Mouse (Mus musculus): ENCODE data around the gene Ube2q2.
"Not testable (repeated sequence)": the region's sequence is repeated elsewhere in the genome, so short reads cannot be mapped to it uniquely, and the experiment has no call there.

Gene Ube2q2

DNA sequence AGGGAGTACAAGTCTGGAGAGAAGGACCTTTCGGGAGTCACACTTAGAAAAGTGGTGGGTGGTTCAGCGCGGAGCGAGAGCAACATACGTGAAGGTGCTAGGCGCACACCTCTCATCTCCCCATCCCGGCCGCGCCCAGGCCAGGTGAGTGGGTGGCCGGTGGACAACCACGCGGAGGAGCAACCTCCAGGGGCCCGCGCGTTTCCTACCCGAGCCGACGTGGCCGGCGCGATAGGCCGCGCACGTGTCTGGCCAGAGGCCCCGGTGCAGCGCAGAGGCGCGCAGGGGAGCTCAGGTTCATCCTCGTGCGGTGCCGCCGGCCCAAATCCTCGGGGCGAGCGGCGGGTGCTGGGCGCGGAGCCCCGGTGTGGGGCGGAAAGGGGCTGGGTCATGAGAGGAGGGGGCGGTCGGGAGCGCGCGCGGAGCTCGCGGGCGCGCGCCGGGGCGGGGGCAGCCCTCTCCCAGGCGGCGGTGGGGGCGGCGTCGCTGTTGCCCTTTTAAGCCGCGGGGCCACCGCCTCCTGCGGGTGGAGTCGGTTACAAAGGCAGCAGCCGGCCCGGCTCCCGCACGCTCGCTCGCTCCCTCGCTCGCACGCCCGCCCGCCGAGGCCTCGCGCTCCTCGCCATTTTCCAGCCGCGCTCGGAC, at the start of gene Ube2q2:
Gene Ube2q2 (plus strand): TSS at position 1 of the 645 bp plus-strand sequence.
- peak; percentile 81 for DNase-seq

DNA sequence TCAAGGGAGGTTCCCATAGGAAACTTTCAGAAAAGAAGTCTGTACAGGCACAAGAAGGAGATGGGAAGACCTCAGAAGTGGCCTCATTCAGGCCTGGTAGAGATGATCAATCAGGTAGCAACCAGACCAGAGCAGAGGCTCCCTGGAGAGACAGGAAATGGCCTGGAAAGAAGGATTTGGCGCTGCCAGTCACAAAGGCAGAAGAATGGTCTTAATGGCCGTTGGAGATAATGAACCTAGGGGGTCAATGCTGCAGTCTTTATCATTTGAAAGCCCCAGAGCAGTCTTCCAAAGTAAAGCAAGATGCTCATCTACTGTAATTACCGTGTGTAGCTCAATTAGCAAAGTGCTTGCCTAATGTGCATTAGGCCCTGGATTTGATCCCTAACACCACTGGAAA, 47.5 kb upstream of the Ube2q2 start:
- no peak for DNase-seq

DNA sequence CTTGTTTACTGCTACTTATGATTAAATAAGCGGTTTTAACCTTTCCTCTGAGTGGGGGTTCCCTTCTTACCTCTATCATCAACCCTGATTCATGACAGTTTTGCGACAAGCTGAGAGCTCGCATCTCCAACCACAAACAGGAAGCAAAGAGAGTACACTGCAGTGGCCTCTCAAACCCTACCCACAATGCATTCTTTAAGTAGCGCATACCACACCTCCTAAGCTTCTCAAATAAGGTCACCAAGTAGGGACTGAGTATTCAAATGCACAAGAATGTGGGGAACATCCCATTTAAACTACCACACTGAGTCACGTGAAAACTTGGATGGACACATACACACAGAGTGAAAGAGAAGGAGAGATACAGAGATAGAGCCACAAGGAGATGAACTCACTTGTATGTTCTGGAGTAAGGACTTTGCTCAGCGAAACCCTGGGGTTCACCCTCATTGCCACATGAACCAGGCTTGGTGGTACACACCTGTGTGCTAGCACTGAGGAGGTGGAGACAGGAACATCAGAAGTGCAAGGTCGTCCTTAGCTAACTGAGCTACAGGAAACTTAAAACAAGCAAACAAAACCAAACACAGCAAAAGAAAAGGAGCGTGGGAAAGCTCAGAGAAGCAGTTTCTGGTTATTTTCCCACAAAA, 46.3 kb upstream of the Ube2q2 start:
- DNase-seq, result no peak

DNA sequence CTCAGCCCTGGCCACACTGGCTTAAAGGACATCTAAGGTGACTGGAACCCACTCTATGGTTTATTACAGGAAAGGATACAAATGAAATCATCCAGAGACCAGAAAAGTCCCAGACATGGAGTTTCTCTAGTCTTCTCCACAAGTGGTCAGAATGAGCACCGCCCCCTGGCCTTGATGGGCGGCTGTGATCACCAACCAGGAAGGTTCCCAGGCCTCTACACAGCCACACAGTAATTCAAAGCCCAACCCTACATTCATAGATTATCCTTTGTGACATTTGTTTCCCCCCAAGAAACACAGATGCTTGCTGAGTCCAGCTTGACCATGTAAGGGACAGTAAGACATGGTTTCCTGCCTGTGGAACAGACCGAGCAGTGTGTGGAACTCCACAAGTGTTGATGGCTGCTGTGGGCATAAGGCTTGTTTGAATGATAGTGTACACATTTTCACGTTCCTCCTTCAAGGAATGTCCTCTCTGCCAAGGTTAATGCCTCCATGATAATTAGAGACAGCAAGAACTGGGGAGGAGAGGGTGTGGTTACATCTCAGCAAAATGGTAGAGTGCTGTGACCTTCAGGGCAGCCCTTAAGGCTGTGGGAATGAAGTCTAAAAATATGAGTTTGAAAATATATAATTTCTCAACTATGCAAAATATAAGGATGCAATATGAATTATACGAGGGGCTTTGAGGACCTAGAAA, 45.6 kb upstream of the Ube2q2 start:
- no peak for DNase-seq

DNA sequence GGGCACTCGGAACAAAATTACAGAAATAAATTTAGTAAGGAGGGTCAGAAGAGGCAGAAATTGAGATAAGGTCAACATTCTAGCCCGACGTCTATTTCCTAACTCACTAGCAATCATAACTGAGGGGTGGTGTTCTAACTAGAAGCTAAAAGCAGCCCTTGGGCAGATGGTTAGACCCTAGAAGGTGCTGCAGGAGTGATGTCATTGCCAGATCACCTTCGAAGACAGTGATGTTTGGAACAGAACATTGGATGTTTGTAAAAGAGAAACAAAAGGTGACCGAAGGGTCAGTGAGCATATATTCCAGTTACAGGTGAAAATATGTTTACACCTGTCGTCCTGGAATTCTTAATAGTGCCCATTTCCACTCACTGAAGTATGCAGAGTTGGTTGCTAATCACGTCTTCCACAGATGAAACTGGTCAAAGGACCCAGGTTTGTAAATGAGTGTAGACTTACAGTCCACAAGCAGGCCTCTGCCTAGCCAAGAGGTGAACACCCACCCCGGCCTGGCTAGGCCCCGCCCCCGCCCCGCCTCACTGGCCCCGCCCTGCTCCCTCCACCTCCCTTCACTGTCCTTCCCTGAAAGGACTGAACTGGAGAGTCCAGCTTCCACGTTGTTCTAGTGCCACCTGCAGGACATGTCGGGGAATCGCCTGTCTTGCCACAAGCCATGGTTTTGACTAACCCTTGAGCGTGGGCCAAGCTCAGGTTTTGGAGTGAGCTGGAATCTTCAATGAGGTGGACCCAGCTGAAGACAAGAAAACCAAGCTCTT, 38.4 kb upstream of the Ube2q2 start:
- peak; percentile 77 for DNase-seq

DNA sequence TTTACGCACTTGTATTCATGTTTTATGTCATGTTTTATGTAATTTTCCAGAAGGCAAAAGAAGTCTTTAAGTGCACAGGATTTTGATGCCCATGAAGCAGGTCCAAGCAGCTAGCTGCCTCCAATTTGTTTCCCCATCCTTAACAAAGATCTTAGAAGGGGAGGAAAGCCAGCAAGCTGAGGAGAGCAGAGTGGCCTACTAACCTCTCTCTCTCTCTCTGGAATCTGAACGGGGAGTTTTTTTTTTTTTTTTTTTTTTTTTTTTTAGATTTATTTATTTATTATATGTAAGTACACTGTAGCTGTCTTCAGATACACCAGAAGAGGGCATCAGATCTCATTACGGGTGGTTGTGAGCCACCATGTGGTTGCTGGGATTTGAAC, 37.8 kb upstream of the Ube2q2 start:
- DNase-seq, result not testable (repeated sequence)

DNA sequence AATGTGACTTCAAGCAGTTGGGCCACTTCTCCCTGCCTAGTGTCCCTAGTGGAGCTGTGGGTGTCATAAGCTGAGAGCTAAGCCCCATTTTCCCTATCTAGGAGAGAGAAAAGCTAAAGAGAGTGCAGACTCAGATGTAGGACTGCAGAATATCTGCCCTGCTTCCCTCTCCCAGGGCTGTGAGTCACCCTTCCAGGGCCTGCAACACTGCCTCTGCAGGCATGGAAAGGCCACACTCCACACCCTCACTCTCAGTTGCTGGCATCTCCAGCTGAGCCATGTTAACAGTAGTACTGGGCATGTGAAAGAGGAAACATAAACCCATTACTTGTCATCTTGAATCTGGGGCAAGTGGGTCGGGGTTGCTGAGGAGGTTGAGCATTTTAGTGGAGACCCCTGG, 33.9 kb upstream of the Ube2q2 start:
- DNase-seq, result no peak

DNA sequence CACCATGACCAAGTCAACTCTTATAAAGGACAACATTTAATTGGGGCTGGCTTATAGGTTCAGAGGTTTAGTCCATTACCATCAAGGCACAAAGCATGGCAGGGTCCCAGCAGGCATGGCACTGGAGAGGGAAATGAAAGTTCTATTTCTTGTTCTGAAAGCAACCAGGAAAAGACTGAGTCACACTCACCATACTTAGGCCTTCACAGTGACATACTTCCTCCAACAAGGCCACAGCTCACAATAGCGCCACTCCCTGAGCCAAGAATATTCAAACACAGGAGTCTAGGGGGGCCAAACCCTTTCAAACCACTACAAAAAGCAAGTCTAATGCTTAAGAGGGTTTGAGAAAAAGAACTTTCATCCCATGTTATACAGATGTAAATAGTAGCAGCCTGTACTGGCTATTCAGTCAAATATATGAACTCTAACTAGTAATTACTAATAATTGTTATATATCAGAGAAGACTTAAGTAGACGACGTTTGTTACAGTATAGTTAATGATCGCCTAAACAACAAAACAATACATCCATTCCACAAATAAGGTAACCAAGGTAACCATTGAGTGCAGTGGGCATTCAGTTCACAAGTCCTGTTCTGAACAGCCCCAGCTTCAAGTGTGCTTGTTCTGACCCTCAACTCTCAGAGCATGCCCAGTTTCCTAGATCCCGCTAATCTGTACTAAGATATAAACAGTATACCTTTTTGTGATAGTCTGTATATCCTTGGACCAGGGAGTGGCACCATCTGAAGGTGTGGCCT, 31.2 kb upstream of the Ube2q2 start:
- DNase-seq, result no peak

DNA sequence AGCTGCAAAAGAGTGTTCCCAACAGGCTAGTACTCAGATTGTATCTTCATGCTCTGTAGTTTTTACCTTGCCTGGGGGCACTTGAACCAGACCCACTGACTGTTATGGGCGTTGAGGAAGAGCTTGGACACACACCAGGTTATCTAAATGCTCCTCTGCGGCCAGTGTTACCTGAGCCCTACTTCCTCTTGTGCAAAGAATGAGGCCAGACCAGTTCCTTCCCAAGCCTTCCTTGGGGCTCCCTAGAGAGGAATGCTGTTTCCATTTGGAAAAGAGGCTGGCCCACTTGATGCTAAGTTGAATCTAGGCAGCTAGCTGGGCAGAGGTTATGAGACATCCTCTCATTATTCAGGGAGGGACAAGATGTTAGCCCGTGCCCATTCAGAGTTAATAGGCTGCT, 26.1 kb upstream of the Ube2q2 start:
- DNase-seq, result no peak

DNA sequence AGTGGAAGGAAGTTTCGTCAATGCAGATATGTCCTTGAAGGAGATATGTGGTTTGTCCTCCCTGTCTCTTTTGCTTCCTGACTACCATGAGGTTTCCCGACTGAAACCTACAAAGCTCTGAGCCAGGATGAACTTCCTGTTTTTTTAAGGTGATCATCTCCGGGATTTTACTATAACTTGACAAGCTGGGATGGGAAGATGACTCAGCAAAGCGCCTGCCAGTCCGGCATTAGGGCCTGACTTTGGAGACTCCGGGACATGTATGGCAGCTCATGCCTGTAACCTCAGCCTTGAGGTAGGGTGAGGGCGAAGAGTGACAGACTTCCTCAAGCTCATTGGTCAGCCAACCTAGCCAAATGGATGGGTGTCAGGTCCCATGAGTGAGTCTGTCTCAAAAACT, 22.9 kb upstream of the Ube2q2 start:
- no peak for DNase-seq

DNA sequence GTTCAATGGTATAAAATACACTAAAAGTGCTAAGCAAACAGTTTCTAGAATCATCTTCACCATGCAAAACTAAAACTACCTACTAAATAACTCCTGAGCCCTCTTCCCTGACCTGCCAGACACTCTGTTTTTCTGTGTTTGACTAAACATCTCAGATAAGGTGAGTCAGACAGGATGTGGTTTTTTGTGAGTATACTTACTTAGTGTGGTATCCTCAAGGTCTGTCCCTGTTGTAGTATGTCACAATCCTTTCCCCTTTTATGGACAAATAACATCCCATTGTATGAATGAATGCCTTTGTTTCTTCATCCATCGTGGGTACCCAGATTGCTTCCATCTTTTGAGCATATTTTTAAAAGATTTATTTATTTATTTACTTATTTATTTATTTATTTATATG, 22.4 kb upstream of the Ube2q2 start:
- no peak for DNase-seq

DNA sequence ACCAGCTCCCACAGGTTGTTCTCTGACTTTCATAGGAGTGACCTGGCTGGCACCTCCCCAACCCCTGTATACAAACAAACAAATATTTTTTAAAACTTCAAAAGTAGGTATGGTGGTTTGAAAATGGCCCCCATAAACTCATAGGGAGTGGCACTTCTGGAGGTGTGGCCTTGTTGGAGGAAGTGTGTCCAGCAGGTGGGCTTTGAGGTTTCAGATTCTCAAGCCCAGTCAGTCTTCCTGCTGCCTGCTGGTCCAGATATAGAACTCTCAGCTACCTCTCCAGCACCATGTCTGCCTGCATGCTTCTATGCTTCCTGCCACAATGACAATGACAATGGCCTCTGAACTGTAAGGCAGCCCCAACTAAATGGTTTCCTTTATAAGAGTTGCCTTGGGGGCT, 16.8 kb upstream of the Ube2q2 start:
- no peak for DNase-seq

DNA sequence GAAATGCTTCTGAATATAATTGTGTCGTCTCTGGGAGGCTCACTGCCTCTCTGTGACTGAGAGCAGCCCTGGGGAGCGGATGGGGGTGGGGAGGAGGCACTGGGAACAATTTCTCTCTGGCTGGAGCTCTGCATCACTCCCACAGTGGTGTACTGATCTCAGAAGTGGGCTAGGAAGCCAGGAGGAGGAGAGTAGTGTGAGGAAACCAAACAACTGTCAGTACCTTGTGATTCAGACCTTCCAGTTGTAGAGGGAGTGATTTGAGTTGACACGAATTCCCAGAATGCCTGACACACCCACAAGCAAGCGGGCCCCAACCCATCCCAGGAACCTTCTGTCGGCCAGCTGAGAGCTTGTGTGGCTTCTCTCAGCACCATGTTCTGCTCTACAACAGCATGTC, 12.1 kb upstream of the Ube2q2 start:
- no peak for DNase-seq

DNA sequence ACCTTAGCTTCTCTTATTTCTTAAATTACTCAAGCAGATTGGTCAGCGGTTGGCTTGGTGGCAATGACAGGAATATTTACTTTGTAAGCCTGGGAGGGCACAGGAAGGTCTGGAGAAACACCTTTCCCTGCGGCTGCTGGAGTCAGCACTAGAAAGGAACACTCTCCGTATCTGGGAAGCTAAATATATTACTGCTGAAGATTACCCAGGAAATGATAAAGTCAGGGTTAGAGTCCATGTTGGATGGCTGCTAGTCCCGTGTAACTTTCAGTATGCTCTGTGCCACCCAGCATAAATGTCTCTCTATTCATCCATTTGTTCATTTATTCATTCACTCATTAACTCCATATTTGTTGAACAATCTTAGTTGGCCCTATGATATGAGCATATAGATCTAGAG, 11.5 kb upstream of the Ube2q2 start:
- no peak for DNase-seq

DNA sequence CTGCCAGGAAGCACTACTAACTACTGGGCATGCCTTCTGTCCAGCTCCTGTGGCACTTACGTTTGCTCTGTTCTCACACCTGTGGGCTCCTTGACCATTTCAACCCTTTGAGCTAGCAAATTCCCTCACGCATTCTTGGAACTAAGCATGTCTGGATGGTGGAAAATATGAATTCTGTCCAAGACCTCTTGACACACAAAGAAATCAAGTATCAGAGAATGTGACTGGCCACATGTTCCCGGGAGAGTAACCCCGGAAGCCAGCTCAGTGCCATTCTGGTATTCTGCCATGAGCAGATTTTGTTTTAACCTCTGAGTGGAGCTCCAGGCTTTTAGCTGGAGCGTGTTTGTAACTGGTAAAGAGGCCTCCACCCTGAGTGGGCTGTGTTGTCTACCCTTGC, 8.7 kb upstream of the Ube2q2 start:
- no peak for DNase-seq

DNA sequence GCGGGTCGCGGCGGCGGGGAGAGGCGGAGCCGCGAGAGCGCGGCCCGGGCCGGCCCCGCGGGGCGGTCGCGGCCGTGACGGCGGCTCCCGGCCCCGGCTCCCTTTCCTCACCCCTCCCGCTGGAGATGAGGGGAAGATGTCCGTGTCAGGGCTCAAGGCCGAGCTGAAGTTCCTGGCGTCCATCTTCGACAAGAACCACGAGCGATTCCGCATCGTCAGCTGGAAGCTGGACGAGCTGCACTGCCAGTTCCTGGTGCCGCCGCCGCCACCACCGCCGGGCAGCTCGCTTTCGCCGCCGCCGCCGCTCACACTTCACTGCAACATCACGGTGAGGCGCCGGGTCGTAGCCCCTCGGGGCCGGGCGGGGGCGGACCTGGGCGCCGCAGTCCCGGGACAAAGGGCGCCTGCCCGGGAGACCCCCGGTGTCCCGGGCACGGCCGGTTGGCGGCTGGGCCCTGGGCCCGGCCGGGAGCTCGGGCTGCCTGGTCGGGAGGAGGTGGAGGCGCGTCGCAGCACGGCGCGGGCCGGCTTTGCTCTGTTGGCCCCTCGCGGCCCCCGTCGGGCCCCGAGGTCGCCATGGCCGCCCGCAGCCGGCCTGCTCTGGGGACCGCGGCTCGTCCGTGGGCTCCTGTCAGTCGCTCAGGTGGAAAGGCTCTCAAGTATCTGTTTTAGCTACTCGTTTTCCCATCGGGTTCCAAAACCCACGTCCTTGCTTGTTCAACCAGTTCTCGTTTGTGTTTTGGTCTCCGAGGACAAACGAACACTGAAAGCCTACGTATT, 1.0 kb downstream of the Ube2q2 start:
- DNase-seq, result peak; percentile 58

DNA sequence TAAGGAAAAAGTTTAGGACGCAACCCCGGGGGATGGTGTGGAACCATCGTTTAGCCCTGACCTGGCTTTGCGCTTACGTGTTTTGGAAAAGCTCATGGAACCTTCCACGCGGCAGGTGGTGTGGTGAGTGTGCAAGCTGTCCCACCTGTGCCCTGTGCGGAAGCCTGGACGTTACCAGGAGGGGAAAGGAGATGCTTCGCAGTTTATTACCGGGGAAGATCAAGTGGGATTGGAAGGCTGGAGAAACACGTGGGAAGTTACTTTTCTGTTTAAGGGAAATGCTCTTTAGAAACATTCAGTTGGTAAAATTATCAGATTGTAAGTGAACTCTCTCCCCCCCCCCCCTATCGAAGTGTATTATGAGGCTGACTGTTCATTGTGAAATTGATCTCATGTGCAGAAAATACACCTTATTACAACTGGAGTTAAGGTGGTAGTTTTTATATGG, 1.6 kb downstream of the Ube2q2 start:
- no peak for DNase-seq

DNA sequence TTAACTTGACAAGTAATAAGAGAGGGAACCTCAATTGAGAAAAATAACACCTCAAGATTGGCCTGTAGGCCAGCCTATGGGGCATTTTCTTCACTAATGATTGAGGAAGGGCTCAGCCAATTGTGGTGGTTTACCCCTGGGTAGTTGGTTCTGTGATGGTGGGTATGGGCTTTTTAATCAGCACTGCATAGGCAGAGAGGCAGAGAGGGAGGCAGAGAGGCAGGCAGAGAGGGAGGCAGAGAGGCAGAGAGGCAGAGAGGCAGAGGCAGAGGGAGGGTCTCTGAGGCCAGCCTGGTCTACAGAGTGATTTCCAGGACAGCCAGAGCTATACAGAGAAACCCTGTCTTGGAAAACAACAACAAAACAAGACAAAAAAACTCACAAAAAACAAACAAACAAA, 2.4 kb downstream of the Ube2q2 start:
- no peak for DNase-seq

DNA sequence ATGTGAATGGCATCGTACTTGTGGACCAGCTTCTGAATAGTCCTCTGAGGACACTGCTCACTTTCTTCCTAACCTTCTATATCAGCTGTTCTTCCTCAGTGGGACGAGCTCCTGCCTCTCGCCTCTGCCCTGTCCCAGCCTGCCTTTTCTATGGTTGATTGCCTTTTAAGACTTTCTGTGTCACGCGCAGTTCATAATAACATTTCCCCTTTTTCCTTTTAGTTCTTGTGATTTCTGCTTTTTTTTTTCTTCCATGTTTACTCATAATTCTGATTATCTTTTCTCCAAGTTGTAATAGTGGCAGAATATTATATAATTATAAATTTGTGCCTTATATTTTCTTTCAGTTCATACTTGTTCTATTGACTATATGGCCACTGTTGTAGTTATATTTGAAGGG, 4.3 kb downstream of the Ube2q2 start:
- DNase-seq, result no peak

DNA sequence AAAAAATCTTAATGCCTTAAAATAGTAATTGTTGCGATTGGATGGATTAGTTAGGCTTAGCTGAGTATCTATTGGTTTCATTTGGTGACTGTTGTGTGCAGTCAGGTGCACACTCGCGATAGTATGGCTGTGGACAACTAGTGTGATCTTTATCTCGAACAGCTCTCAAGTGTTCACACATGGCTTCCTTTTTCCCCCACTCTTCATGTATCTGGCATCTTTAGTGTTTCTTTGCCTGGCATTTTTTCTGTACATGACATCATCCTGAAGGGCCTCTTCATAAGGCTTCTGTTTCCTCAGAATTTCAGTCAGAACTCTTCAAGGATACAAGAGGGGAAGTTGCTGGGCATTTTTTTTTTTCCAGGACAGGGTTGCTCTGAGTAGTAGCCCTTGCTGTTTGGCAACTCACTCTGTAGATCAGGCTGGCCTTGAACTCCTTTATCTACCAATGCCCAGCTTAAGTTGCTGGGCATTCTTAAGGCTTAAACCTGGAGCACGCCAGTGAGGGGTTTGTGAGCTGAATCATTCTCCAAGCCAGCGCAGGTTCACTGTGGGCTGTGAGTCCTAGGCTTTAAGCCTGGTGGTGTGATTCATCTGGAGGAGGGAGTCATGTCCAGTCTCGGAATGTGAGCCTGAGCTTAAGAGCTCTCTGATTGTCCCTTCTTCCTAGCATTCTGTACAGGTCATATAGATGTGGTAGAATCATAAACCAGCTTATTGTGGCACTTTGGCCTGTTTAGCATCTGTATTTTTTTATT, 22.2 kb downstream of the Ube2q2 start:
- DNase-seq, result no peak

DNA sequence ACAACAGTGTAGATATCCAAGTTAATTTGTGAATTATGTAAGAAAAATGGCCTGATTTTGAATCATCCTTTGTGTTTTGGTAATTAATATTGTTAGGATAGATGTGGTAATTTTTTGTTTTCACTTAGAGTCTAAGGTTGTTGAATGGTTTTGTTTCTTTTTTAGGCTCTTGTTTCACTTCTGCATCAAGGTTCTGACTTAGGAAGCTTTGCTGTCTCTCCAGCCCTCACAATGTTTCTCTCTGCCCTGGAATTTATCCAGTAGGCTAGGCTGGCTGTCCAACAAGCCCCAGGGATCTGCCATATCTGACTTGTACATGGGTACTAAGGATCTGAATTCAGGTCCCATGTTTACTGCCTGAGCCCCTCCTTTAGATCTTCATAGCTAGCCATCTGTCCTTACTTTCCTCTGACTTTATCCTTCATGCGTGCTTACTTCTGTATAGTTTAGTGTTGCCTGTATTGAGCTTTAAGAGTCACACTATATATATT, 23.6 kb downstream of the Ube2q2 start:
- no peak for DNase-seq
